Mouse (Mus musculus) right cerebral cortex, postnatal 4 days (tissue): ENCODE data around the gene Htt.
A peak's percentile ranks its signal among the peaks of the same experiment; 100 is the strongest.

Experiments used
- DNase-seq: peaks from one replicate; pipeline ENCODE4 v3.0.0-alpha.2; 2022

Htt gene

DNA sequence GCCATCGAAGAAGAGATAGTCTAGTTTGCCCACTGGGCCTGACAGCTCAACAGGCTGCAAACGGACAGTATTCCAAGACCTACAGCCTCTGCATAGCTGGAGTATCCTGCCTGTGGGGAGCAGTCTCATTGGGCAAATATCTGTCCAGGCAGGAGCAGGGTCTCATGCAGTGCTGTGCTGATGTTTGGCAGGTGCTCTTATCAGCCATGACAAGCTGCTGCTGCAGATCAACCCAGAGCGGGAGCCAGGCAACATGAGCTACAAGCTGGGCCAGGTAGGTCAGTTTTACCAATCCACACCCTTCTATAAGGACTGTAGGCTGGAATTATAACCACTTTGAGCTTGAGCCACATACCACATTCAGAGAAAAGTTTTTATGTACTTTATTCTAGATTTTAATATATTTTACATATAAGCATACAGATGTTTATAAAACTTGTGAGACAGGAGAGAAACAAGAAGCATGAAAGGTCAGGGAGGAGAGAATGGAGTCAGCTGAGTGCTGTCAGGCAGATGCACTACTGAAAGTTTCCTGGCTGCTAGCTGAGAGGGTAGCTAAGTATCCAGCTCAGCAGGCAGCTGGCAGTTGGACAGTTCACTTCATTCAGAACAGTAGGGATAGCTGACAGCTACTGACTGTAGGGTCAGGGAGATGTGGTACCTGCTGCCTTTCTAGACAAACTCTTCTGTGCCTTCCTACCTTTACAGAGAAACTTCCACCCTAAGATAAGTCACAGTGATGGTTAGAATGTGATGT is 135.3 kb downstream of the Htt start:
- DNase-seq = no peak

DNA sequence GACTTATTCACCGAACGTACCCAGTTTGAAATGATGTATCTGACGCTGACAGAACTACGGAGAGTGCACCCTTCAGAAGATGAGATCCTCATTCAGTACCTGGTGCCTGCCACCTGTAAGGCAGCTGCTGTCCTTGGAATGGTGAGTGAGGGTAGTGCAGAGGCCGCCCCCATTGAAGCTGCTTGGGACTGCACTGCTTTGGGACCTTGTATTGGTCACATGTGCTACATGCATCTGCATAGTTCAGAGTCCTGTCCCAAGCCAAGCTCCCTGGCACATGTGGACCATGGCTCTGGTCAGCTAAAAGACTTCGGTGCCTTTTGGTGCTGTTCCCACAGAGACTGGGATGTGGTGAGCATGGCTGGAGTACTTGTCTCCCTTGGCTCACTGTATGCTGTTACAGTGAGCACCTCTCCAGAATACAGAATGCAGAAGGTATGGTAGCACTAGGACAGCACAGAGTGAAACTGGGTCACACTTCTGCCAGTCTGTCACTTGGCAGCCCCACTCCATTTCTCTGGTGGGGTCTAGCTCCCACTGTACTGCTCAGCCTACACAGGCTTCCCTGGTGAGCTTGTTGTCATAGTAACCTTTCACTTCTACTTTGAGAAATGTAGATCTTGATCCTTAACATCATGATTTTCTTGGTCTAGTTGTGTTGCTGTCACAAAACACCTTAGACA is 138.4 kb downstream of the Htt start:
- DNase-seq = no peak

DNA sequence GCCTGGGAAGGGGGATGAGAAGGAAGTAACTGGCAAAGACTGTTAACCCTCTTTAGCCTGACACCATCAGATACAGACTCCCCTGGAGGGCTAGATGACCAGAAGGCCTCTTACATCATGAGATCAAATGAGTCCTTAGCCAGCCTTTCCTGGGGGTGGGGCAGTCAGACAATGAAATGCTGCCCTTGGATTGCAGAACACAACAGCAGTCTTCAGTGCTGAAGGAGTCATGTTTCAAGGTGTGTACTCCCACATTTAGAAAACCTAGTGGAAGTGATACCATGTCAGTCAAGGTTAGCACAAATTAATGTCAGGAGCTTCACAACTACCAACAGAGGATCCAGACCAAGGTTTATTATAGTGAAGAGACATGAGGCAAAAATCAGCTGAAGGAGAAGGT is 140.8 kb downstream of the Htt start:
- no peak for DNase-seq

DNA sequence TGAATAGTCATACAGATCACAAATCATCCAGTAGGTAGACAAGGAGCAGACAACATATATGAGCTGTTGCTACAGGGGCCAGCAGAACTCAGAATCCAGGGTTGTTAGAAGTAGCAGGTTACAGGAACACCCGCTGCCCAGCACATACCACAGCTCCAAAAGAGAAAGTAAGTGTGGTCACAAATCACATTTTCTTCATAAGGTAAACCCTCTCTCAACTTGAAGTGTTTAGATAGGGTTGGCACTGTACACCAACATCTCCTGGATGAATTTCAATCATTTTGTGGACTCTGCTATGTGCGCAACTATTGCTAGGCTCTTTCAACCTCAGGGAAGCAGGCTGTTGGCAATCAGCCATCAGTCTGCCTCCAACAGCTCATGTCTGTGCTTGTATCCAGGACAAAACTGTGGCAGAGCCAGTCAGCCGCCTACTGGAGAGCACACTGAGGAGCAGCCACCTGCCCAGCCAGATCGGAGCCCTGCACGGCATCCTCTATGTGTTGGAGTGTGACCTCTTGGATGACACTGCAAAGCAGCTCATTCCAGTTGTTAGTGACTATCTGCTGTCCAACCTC is 141.4 kb downstream of the Htt start:
- DNase-seq = peak; percentile 41

DNA sequence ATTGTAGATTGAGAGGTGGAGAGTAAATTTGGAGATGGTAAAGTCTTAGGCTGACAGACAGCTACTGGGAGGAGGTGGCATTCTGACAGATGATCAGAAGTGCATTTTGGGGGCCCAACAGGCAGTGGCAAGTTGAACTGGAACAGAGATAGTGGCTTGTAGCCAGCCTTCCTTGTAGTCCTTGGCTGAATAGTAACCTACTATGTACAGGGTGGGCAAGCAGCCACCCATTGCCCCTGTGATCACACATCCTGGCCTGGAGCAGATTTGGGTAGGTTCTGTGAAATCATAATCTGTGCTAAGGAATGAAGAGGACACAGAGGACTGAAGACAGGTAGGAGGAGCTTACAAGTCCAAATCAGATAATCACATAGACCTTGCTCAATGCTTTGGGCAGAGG is 142.9 kb downstream of the Htt start:
- DNase-seq = no peak

DNA sequence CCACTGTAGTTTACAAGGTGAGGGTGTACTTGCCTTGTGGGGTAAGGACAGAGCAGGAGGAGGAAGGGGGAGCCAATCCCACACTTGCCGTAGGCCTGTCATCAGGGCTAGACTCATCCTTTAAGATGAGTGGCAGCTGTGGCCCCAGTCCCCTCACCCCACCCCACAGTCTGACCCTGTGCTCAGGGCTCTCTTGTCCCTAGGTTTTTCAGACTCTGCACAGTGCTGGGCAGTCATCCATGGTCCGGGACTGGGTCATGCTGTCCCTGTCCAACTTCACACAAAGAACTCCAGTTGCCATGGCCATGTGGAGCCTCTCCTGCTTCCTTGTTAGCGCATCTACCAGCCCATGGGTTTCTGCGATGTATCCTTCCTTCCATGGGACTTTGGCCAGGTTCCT is 145.7 kb downstream of the Htt start:
- no peak for DNase-seq

DNA sequence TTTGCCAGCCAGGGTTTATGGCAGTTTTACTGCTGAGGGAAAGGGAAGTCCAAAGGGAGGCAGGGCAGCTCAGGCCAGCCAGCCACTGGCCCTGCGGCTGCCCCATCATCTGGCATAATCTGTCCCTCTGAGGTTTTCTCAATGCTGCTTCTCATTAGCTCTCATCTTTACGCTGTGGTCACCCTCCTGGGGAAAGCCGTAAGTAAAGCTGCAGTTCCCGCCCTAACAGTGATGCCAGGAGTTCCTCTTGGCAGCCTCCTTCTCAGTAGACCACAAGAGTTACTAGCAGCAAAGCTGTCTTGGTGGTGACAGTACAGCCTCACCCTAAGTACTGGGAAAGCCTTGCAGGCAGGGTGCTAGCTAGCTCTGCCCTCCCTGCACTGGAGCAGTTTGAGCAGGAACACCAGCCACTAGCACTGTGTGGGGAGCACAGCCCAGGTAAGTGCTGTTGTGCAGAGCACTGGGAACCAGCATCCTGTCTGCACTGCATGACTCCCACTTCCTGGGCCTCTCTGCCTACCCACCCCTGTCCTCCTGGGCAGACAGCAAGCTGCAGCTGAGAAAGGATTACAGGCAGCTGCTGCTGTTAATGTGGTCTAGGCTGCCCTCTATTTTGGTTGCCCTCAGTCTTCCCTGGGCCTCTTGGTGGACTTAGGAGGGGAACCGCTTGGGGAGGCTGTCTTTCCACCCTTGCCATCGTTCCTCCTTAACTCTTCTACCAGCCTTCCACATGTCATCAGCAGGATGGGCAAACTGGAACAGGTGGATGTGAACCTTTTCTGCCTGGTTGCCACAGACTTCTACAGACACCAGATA is 146.6 kb downstream of the Htt start, which contains the start of gene Msantd1:
Gene Msantd1, plus strand, starts transcription at position 103 of the 816 bp plus-strand sequence.
- no peak for DNase-seq

DNA sequence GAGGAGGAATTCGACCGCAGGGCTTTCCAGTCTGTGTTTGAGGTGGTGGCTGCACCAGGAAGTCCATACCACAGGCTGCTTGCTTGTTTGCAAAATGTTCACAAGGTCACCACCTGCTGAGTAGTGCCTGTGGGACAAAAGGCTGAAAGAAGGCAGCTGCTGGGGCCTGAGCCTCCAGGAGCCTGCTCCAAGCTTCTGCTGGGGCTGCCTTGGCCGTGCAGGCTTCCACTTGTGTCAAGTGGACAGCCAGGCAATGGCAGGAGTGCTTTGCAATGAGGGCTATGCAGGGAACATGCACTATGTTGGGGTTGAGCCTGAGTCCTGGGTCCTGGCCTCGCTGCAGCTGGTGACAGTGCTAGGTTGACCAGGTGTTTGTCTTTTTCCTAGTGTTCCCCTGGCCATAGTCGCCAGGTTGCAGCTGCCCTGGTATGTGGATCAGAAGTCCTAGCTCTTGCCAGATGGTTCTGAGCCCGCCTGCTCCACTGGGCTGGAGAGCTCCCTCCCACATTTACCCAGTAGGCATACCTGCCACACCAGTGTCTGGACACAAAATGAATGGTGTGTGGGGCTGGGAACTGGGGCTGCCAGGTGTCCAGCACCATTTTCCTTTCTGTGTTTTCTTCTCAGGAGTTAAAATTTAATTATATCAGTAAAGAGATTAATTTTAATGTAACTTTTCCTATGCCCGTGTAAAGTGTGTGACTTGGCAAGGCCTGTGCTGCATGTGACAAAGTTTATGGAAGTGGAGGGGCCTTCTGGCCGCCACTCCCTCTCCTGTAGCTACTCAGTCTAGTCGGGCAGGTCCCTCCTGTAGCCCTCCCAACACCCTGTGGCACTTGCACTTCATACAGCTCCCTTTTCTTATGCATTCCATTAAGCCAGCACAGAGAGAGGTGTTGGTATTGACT is 147.4 kb downstream of the Htt start:
- DNase-seq = no peak

DNA sequence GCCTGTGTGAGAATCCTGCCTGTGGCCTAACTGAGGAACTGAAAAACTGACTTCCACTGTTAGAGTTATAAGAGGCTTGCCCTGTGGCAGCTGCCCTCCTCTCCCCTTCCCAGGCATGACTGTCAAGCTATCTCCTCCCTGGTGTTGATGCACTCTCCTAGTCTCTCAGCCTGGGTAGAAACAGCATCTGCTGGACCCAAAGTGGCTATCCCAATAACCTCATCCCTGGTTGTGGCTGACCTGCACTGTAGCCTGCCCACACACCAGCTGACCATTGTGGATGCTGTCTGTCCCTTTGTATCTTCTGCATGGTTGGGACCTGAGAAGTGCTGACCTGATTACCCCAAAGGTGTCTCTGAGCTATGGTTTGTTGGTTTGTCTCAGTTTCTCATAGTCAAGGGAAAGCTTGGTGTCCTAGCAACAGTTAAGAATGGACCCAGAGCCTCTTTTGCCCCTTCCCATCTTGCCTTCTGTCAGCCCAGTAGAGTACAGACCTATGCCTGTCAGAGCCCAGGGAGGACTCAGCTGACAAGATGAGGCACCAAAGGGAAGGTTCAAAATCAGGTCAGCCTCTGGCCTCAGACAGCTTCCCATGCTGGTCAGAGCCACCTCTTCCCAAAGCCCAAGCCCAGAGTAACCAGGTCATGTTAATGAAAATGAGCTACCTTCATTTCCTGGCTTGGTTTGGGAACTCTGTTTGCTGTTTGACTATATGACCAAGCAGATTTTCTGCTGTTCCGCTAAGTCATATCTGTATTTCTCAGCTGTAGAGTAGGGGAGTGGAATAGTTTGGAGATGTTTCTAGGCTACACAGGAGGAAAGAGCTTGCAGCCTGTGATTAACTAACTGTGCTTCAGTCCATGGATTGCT is 148.3 kb downstream of the Htt start:
- DNase-seq = no peak

DNA sequence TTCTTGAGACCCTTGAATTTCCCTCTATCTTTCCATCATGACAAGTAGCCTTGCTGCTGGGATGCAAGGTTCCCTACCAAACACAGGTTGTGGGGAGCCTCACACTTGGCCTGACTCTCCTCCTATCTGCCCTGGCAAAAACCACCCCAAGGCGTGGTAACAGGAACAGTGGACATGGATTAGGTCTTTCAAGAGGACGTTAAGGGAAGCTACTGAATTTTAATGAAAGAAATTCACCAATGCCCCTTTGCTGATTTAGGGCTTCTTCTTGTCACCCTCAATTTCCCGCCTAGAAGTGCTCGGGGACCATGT is 148.9 kb downstream of the Htt start:
- no peak for DNase-seq

DNA sequence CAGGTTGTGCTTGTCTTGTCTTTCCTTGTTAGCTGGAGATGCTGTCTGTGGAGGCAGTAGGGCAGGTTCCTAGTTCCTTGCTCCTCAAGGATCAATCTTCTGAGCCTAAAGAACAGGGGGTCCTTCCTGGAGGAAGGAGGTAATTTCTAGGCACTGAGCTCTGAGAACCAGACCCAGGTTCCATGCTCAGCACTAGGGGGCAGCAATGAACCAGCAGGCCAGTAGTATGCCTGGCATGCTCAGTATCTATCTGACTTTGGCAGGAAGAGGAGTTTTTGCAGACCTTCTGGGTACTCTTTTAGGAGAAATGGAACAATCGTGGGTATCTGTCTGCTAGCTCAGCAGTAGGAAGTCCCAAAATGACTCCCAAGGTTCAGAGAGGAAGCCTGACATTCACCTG is 154.3 kb downstream of the Htt start:
- DNase-seq = peak; percentile 83

DNA sequence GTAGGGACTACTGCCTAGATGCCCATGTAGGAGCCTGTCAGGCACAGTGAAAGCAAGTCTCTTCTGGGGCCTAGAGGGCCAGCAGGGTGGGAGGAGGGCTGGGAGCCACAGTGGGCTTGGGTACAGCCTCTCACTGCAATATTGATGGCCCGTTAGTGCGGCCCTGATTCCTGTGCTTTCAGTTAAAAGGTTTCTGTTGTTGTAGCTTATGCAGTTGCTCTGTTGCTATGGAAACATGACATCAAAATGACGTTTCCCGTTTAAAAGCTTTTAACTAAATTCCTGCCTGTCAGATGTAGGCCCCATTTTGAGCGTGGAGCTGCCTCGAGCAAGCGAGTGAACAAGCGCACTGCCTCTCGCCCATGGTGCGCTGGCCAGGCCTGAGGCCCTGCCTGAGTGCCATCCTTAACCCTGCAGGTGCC is 155.7 kb downstream of the Htt start:
- peak; percentile 41 for DNase-seq

DNA sequence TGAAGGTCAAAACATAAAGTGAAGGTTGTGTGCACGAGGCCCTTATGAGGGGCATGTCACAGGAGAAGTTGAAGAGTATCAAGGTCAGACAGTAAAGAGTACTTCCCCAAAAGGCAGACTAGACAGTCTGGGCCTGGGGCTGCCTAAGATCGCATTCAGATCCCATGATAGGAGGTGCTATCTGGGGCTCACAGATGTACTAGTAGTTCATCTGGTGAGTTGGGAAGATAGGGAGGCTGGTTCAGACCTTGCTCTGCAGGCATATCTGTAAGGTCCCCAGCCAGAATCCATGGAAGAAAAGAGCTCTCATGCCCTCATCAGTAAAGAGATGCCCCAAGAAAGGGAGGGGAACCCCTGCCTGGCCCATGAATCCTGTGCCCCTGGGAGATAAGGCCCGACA is 157.2 kb downstream of the Htt start:
- DNase-seq = no peak

DNA sequence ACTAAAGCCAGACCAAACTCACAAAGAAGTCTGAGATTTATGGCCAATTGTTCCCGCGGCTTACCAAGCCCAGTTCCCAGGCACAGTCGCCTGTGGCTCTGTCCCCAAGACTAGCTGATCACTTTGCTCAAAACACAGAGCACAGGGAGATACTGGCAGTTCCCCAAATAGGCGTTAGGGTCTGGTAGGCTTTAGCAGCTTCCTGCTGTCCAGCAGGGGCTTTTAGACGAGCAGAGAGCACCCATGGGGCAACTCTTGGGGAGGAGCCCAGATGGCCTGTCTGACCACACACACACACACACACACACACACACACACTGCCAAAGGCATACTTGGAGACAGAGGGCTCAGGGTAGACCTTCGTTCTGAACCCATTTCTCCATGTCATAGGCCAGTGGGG is 161.0 kb downstream of the Htt start:
- DNase-seq = no peak

DNA sequence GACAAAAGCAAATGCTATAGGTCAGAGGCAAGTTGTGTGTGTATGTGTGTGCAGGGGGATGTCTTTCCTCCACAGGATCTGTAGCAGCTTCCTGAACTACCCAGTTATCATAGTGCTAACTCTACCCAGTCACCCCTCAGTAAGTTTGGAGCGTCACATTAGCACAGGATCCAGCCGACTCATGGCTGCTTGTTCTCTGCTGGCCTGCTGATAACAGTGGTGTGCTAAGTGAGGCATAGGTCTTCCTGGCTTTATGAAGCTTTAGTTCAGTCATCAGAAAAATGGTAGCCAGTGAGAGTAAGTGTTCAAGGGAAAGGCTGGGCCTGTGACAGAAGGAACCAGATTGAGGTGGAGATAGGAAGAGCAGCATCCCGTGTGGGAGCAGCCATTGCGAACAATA is 162.4 kb downstream of the Htt start:
- no peak for DNase-seq

DNA sequence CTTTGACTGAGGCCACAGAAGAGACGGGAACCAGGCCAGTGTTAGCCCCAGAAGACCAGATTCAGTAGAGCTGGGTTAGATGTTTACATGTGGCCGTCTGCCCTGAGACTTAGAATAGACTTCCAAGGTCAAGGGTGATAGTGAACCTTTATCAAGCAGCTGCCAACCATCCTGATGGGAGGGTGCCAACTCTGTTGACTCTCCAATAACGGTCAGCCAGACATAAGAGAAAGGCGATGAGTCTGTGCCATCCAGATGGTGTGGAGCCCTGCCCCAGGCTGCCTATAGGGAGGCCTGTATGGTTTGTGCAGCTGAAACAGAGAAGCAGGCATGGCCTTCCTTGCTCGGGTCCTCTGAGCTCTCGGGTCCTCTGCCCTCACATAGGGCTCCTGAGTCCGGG is 163.0 kb downstream of the Htt start:
- DNase-seq = no peak

DNA sequence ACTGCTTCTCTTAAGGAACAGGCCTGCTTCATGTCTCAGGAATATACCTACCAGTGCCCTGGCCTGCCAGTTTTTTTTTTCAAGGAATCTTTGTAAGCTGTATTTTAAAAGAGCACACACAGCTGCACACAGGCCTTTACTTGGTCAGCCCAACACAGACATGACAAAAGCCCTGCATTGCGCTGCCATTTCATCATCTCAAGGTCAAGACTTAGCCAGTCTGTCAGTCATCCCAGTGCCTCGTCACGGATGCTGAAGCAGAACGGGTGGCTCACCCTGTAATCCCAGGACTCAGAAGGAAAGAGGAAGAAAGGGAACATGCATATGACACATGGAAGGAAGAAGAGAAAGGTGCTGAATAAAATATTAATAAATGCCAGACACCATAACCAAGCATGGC is 166.1 kb downstream of the Htt start:
- no peak for DNase-seq

DNA sequence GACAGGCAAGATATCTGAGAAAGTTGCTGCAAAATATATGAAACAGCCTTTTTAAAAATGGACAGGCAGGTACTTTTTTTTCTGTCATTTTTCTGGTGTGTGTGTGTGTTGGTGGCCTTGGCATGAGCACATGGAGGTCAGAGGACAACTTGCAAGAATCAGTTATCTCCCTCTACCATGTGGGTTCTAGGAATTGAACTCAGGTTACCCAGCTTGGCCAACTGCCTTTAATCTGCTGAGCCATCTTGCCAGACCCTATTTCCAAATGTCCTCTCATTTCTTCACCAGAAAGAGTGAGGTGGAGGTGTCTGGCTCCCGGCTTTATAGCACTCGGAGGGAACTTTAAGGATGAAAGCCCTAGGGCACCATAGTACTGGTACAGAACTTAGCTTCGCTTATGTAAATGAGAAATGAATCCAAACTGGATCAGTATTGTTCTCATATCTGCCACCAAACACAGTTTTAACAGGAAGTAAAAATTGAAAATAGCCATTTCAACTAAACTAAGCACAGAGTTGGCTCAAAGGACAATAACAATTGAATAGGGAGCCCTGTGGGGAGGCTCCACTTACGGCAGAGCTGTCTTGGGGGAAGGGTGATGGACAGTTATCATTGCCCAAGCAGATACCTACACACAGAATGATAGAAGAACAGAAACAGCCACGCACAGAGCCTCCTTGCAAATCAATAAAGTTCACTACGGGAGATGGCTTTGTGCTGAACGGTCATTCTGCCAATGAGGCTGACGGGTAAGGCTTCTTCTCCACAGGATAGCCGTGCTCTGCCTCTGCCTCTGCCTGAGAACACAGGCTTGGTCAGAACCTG is 168.8 kb downstream of the Htt start:
- DNase-seq = no peak

DNA sequence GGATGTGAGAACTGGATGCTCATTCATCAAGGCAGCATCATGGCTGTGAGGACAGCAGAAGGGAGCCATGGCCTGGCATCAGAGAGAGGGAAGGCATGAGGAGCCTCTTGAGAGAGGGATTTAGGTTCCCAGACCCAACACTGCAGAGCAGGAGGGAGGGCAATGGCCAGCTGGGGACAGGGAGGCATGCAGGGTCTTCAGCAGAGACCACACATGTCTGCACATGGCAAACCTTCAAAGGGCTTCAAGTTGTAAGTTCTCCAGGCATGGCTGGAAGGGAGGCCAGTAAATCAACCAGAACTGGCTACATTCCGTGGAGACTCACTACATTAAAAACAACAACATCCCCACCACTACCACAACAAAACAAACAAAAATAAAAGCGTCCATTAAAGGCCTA is 169.6 kb downstream of the Htt start:
- no peak for DNase-seq
